Mouse (Mus musculus): ENCODE data around the gene Polr3gl.

GRCm38 (mm10) chr3:96632058-96632457 lies 38.1 kb upstream of the Polr3gl start:
- TF ChIP-seq CTCF (IDR thresholded peaks at IDR 0.05; ENCODE audit: low read depth, low read length), result no peak
- no peak for TF ChIP-seq POLR2A (IDR thresholded peaks at IDR 0.05; ENCODE audit: extremely low read depth, insufficient read depth, low read length)

Measured in liver, adult 2 months (tissue).